Mouse (Mus musculus) stomach, embryonic 15.5 days (tissue): ENCODE data around the gene Cd2bp2. TPM values are rescaled to one million over a fixed set of nuclear protein-coding genes. Genes with fewer than 3 reads are reported as not detected.

Source experiments
- ATAC-seq: fragments of 200-750 bp; cut with Nextera tagmentation; 2 replicates; pipeline ENCODE4 v1.8.0; 2017; ENCODE audit warnings: low read depth, moderate number of reproducible peaks, moderate TSS enrichment; ENCODE audit not compliant: insufficient read depth, low FRiP score
- H3K27ac ChIP-seq: fragments of 300-500 bp; sonication (generic); 2 replicates; pipeline ENCODE4 v1.5.1; 2015; ENCODE audit warnings: mild to moderate bottlenecking, inconsistent platforms
- H3K27me3 ChIP-seq: fragments of 300-500 bp; sonication (generic); replicated peaks from 2 replicates; pipeline ENCODE4 v1.6.1; 2015; ENCODE audit warnings: inconsistent platforms
- H3K36me3 ChIP-seq: fragments of 300-500 bp; sonication (generic); 2 replicates; pipeline ENCODE4 v1.6.1; 2015; ENCODE audit warnings: inconsistent platforms
- H3K4me1 ChIP-seq: fragments of 300-500 bp; sonication (generic); 2 replicates; pipeline ENCODE4 v1.6.1; 2015; ENCODE audit warnings: inconsistent platforms
- H3K4me2 ChIP-seq: fragments of 300-500 bp; sonication (generic); 2 replicates; pipeline ENCODE4 v1.6.1; 2015; ENCODE audit warnings: mild to moderate bottlenecking, inconsistent platforms
- H3K4me3 ChIP-seq: fragments of 300-500 bp; sonication (generic); replicated peaks from 2 replicates; pipeline ENCODE4 v1.5.1; 2015; ENCODE audit warnings: inconsistent platforms
- H3K9ac ChIP-seq: fragments of 300-500 bp; sonication (generic); 2 replicates; pipeline ENCODE4 v1.6.1; 2015; ENCODE audit warnings: inconsistent platforms
- H3K9me3 ChIP-seq: fragments of 300-500 bp; sonication (generic); 2 replicates; pipeline ENCODE4 v1.6.1; 2016; ENCODE audit warnings: inconsistent platforms
- WGBS: fragments of 180-500 bp; shearing (Covaris S2); methylation state at CpG from one replicate; pipeline ENCODE4 v1.1.7; 2015; 5-methylcytosine and 5-hydroxymethylcytosine counted together
- polyA plus RNA-seq: library from polyadenylated mRNA; unstranded; fragments of >200 nt; fragmentation: Nextera tagmentation; extraction: Ambion mirVana; gene quantifications from 2 replicates; pipeline ENCODE4 v1.2.1, GENCODE M21; 2015

The Cd2bp2 gene
- polyA plus RNA-seq, 1 experiment from 2014 or later: 44.1 TPM

GRCm38 (mm10) chr7:127207374-127208294, 11.8 kb upstream of the Cd2bp2 start:
- H3K27me3 ChIP-seq: no peaks in the 10 kb centered on the region
- under 1% methylated on average over 53 of the region's 53 CpGs for WGBS
- peak overlapping the region; percentile 88 for H3K4me2 ChIP-seq
- H3K27ac ChIP-seq: peak overlapping the region; percentile 89
- H3K36me3 ChIP-seq: peaks cover 7% of the 10 kb centered on the region; the same call in 1 of the 2 replicates
- H3K4me1 ChIP-seq: peaks cover 20% of the 10 kb centered on the region
- peak overlapping the region; percentile 96 for H3K9ac ChIP-seq
- ATAC-seq: no peak
- peak overlapping the region; percentile 97 for H3K4me3 ChIP-seq
- no peaks in the 10 kb centered on the region for H3K9me3 ChIP-seq

DNA sequence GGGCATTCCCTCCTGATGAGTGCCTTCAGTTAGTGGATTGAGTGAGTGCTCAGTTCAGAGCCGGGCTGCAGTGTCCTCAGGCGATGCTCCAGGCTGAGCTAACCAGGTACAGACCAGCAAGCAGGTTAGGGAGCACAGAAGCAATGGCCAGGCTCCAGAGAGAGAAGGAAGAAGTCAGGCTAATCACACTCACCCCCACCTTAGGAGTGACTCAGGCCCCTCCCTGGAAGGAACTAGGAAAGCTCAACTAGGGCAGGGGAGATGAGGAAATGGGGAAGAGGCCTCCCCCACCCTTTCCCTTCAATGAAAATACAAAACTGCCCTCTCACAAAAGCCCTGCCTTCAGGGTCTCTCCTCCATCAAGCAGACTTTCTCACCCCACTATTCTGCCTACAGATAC, 10.8 kb upstream of the Cd2bp2 start:
- H3K9me3 ChIP-seq: no peaks in the 10 kb centered on the region
- H3K4me3 ChIP-seq: peak overlapping the region; percentile 97
- peak overlapping the region; percentile 45; the same call in 1 of the 2 replicates for H3K27ac ChIP-seq
- H3K4me2 ChIP-seq: peak overlapping the region; percentile 88
- H3K9ac ChIP-seq: peak overlapping the region; percentile 96
- peaks cover 11% of the 10 kb centered on the region for H3K36me3 ChIP-seq
- WGBS: 45% methylated on average over 2 of the region's 2 CpGs
- peaks cover 20% of the 10 kb centered on the region for H3K4me1 ChIP-seq
- ATAC-seq: no peak
- no peaks in the 10 kb centered on the region for H3K27me3 ChIP-seq

DNA sequence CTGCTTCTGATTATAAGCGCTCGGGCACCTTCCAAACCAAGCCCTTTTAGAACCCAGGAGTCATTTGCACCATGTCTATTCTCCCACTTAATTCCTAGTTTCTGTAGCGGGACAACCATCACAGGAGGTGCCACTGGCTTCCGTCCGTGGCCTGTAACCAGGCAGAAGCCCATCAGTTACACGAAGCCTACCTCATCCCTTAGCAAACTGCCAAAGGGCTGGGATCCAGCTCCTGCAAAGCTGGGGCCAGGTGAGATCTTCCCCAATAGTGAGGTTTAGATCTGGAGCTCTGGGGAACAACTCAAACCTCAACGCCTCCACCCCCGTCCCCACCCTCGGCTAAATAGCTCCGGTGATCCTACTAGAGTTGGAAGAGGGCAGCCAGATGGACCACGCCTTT, 634 bp upstream of the Cd2bp2 start:
- 56% methylated on average over 11 of the region's 11 CpGs for WGBS
- Histone ChIP-seq H3K9me3 (no peaks in the 10 kb centered on the region), H3K36me3 (peaks cover 61% of the 10 kb centered on the region), H3K4me2 (peak overlapping the region; percentile 86), H3K4me3 (peak overlapping the region; percentile 75), H3K27ac (peak overlapping the region; percentile 87), H3K9ac (peak overlapping the region; percentile 51), H3K27me3 (no peaks in the 10 kb centered on the region), H3K4me1 (peaks cover 20% of the 10 kb centered on the region)
- ATAC-seq: no peak

GRCm38 (mm10) chr7:127194633-127195029, 1.2 kb downstream of the Cd2bp2 start:
- Histone ChIP-seq H3K36me3 (peaks cover 49% of the 10 kb centered on the region), H3K9me3 (no peaks in the 10 kb centered on the region), H3K9ac (peak overlapping the region; percentile 45), H3K27me3 (no peaks in the 10 kb centered on the region), H3K27ac (no peak overlapping the region; the same call in 1 of the 2 replicates), H3K4me2 (peak overlapping the region; percentile 79), H3K4me3 (peak overlapping the region; percentile 75), H3K4me1 (peaks cover 20% of the 10 kb centered on the region)
- ATAC-seq: no peak
- 65% methylated on average over 7 of the region's 7 CpGs for WGBS

- H3K9ac ChIP-seq: no peak overlapping the region
- H3K4me3 ChIP-seq: no peak overlapping the region
- no peaks in the 10 kb centered on the region for H3K9me3 ChIP-seq
- H3K4me1 ChIP-seq: peaks cover 20% of the 10 kb centered on the region
- no peak for ATAC-seq
- peaks cover 44% of the 10 kb centered on the region for H3K36me3 ChIP-seq
- 90% methylated on average over 17 of the region's 17 CpGs for WGBS
- H3K27ac ChIP-seq: no peak overlapping the region
- no peaks in the 10 kb centered on the region for H3K27me3 ChIP-seq
- H3K4me2 ChIP-seq: peak overlapping the region; percentile 79; the same call in 1 of the 2 replicates
Observed at GRCm38 (mm10) chr7:127194011-127194632, 1.7 kb downstream of the Cd2bp2 start.

GRCm38 (mm10) chr7:127192989-127193388, 2.9 kb downstream of the Cd2bp2 start:
- Histone ChIP-seq H3K9ac (no peak overlapping the region), H3K27me3 (no peaks in the 10 kb centered on the region), H3K4me1 (peaks cover 20% of the 10 kb centered on the region), H3K9me3 (no peaks in the 10 kb centered on the region), H3K4me2 (no peak overlapping the region), H3K4me3 (no peak overlapping the region), H3K36me3 (peaks cover 34% of the 10 kb centered on the region), H3K27ac (no peak overlapping the region)
- 85% methylated on average over 5 of the region's 5 CpGs for WGBS
- ATAC-seq: no peak

DNA sequence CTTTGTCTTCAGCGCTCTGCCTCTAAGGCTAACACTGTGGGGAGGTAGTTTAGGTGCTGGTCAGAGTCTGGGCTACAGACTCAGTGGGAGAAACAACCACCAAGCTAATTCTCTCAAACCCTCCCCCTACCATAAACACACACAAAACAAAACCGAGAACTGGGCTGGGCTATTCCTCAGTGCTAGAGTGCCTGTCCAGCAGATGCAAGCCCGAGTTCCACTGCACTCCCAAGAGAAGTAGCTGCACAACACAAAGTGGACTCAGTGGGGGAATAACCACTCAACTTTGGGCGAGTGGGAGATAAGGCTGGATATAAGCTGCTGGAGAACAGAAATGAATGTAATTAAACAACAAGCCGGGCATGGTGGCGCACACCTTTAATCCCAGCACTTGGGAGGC, 5.2 kb downstream of the Cd2bp2 start:
- no peak overlapping the region for H3K4me2 ChIP-seq
- ATAC-seq: no peak
- peaks cover 13% of the 10 kb centered on the region for H3K4me1 ChIP-seq
- no peaks in the 10 kb centered on the region for H3K9me3 ChIP-seq
- H3K27me3 ChIP-seq: no peaks in the 10 kb centered on the region
- no peak overlapping the region for H3K4me3 ChIP-seq
- peaks cover 30% of the 10 kb centered on the region for H3K36me3 ChIP-seq
- no peak overlapping the region for H3K9ac ChIP-seq
- WGBS: 83% methylated on average over 6 of the region's 6 CpGs
- H3K27ac ChIP-seq: no peak overlapping the region

GRCm38 (mm10) chr7:127188305-127189276, 7.3 kb downstream of the Cd2bp2 start:
- WGBS: 82% methylated on average over 17 of the region's 17 CpGs
- Histone ChIP-seq H3K27ac (no peak overlapping the region), H3K4me3 (no peak overlapping the region), H3K4me1 (no peaks in the 10 kb centered on the region), H3K9ac (no peak overlapping the region), H3K27me3 (no peaks in the 10 kb centered on the region), H3K9me3 (no peaks in the 10 kb centered on the region), H3K36me3 (peaks cover 20% of the 10 kb centered on the region), H3K4me2 (no peak overlapping the region)
- ATAC-seq: no peak

DNA sequence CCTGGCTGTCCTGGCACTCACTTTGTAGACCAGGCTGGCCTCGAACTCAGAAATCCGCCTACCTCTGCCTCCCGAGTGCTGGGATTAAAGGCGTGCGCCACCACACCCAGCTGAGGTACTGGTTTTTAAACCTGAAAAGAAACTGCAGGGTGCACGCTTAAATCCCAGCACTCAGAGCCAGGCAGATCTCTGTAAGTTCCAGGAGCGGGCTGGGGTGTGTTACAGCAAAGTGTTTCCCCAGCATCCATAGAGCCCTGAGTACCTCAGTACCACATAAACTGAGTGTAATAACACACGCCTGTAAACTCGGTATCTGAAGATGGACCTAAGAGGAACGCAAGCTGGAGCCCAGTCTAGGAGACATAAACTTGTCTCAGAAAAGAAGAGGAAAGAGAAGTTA, 8.5 kb downstream of the Cd2bp2 start:
- Histone ChIP-seq H3K4me2 (no peak overlapping the region), H3K27me3 (no peaks in the 10 kb centered on the region), H3K36me3 (peaks cover 10% of the 10 kb centered on the region), H3K9me3 (no peaks in the 10 kb centered on the region), H3K4me3 (no peak overlapping the region), H3K27ac (no peak overlapping the region), H3K9ac (no peak overlapping the region), H3K4me1 (no peaks in the 10 kb centered on the region)
- 68% methylated on average over 10 of the region's 10 CpGs for WGBS
- no peak for ATAC-seq

DNA sequence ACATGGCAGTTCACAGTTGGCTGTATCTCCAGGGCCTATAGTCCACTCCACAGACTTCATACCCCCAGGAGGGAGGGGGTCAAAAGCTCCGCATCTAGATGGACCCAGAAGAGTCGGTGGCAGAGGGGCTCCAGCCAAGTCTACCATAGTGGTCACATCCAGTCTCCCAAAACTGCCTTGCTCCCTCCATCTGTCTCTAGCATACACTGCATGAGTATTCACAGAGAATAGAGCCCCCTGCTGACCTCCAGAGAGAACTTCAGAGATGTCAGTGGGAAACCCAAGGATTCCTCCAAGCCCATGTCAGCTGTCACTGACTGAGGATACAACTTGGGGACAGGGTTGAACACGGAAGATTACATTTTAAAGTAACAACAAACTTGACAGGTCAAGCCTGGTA, 10.2 kb downstream of the Cd2bp2 start:
- no peak overlapping the region for H3K4me3 ChIP-seq
- no peak overlapping the region for H3K27ac ChIP-seq
- H3K9ac ChIP-seq: no peak overlapping the region
- H3K27me3 ChIP-seq: no peaks in the 10 kb centered on the region
- H3K4me1 ChIP-seq: no peaks in the 10 kb centered on the region
- WGBS: 59% methylated on average over 3 of the region's 3 CpGs
- ATAC-seq: no peak
- no peaks in the 10 kb centered on the region for H3K36me3 ChIP-seq
- H3K4me2 ChIP-seq: no peak overlapping the region
- H3K9me3 ChIP-seq: no peaks in the 10 kb centered on the region

DNA sequence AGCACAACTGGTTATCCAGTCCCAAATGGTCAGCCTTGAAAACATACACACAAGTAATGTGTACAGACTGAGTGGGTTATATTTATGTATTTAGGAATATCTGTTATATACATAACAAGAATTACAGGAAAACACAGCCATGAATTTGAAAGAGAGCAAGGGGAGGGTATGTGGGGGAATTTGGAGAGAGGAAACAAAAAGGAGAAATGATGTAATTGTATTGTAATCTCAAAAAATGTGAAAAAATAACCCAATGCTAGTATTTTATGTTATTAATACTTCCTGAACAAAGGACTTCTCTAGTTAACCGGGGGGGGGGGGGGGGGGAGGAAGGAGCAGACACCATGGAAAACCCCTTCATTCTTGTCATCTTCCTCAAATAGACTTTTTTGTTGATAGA, 11.1 kb downstream of the Cd2bp2 start:
- no peaks in the 10 kb centered on the region for H3K36me3 ChIP-seq
- WGBS: 13% methylated on average over 1 of the region's 1 CpGs

More for the DNA sequence above, 11.1 kb downstream of the Cd2bp2 start:
- H3K4me3 ChIP-seq: no peak overlapping the region
- H3K9ac ChIP-seq: no peak overlapping the region
- H3K4me2 ChIP-seq: no peak overlapping the region
- ATAC-seq: no peak
- no peaks in the 10 kb centered on the region for H3K9me3 ChIP-seq
- H3K27me3 ChIP-seq: no peaks in the 10 kb centered on the region
- H3K27ac ChIP-seq: no peak overlapping the region
- no peaks in the 10 kb centered on the region for H3K4me1 ChIP-seq
